Mouse (Mus musculus) limb, embryonic 13.5 days (tissue): Measurements from ENCODE around the gene Emc3. TPM values are rescaled to one million over a fixed set of nuclear protein-coding genes. Genes with fewer than 3 reads are reported as not detected.
A peak's percentile ranks its signal among the peaks of the same experiment; 100 is the strongest.

Source experiments
- ATAC-seq: fragments of 200-750 bp; cut with Nextera tagmentation; 2 replicates; pipeline ENCODE4 v1.8.0; 2017; ENCODE audit warnings: low read depth, moderate number of reproducible peaks, moderate TSS enrichment; ENCODE audit not compliant: low FRiP score
- H3K27ac ChIP-seq: fragments of 300-500 bp; sonication (generic); 2 replicates; pipeline ENCODE4 v1.5.1; 2015; ENCODE audit warnings: inconsistent platforms, mild to moderate bottlenecking, moderate library complexity
- H3K27me3 ChIP-seq: fragments of 300-500 bp; sonication (generic); 2 replicates; pipeline ENCODE4 v1.6.1; 2015; ENCODE audit warnings: mild to moderate bottlenecking, inconsistent platforms
- H3K36me3 ChIP-seq: fragments of 300-500 bp; sonication (generic); 2 replicates; pipeline ENCODE4 v1.6.1; 2015; ENCODE audit warnings: inconsistent platforms, mild to moderate bottlenecking, moderate library complexity
- H3K4me1 ChIP-seq: fragments of 300-500 bp; sonication (generic); 2 replicates; pipeline ENCODE4 v1.6.1; 2015; ENCODE audit warnings: inconsistent platforms
- H3K4me2 ChIP-seq: fragments of 300-500 bp; sonication (generic); replicated peaks from 2 replicates; pipeline ENCODE4 v1.6.1; 2015; ENCODE audit warnings: inconsistent platforms, mild to moderate bottlenecking, moderate library complexity
- H3K4me3 ChIP-seq: fragments of 300-500 bp; sonication (generic); 2 replicates; pipeline ENCODE4 v1.5.1; 2015; ENCODE audit warnings: moderate library complexity, mild to moderate bottlenecking, inconsistent platforms
- H3K9ac ChIP-seq: fragments of 300-500 bp; sonication (generic); 2 replicates; pipeline ENCODE4 v1.6.1; 2015; ENCODE audit warnings: mild to moderate bottlenecking, inconsistent platforms
- H3K9me3 ChIP-seq: fragments of 300-500 bp; sonication (generic); 2 replicates; pipeline ENCODE4 v1.6.1; 2016; ENCODE audit warnings: inconsistent platforms
- WGBS: fragments of 180-500 bp; shearing (Covaris S2); methylation state at CpG from one replicate; pipeline ENCODE4 v1.1.7; 2015; 5-methylcytosine and 5-hydroxymethylcytosine counted together
- polyA plus RNA-seq: library from polyadenylated mRNA; unstranded; fragments of >200 nt; fragmentation: Nextera tagmentation; extraction: Ambion mirVana; gene quantifications from 2 replicates; pipeline ENCODE4 v1.2.1, GENCODE M21; 2015

Emc3 gene
- polyA plus RNA-seq, 1 experiment from 2014 or later, result 94.0 TPM

DNA sequence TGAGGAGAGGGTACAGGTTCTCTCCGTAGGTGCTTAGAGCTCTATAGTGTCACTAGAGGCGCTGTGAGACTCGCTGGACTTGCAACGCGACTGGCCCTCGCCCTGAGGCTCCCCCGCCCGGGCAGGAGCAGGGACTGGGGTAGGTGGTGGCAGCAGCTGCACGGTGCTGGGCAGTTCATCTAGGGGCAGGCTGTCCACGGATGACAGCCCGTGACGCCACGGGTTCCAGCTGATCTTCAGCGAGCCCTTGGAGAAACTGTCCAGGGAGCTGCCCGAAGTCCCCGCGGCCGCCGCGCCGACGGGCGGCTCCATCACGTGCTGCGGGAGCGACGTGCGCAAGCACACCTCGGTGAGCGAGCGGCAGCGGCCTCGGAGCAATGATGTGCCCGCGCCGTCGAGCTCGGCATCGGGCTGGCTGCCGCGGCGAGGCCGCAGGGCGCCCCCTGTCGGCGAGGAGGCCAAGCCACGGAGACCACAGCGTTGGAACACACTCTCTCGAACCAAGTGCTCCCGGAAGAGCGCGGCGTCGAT is 37.1 kb downstream of the Emc3 start:
- WGBS, result 1% methylated on average over 53 of the region's 54 CpGs
- H3K27ac ChIP-seq, result no peak overlapping the region
- peaks cover 5% of the 10 kb centered on the region; the same call in 1 of the 2 replicates for H3K36me3 ChIP-seq
- peak; percentile 80 for ATAC-seq
- peaks cover 47% of the 10 kb centered on the region for H3K27me3 ChIP-seq
- peak overlapping the region; percentile 48 for H3K4me3 ChIP-seq
- peaks cover 12% of the 10 kb centered on the region for H3K4me1 ChIP-seq
- peak overlapping the region; percentile 68 for H3K4me2 ChIP-seq
- no peaks in the 10 kb centered on the region for H3K9me3 ChIP-seq
- H3K9ac ChIP-seq, result peak overlapping the region; percentile 62

DNA sequence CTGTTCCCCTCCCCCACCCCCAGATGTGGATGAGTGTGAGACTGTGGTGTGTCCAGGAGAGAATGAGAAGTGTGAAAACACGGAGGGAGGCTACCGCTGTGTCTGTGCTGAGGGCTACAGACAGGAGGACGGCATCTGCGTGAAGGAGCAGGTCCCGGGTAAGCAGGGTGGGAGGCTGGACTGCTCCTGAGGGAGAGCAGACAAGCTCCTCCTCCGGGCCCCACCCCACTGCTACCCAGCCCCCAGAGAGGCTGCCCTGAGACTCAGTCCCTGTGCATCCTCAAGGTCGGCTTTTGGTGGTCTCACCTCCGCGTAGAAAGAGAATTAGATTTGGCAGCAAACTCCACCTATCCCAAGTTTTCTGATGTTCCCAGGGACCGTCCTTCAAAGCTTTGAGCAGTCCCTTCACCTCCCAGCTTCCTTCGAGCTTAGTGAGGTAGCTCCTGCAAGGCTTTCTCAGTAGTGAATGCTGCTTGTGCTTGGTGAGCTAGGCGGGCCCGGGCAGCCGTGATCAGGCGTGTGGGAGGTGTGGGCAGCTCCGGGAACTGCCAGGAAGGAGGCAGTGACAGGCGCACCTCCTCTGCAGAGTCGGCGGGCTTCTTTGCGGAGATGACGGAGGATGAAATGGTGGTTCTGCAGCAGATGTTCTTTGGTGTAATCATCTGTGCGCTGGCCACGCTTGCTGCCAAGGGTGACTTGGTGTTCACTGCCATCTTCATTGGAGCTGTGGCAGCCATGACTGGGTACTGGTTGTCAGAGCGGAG is 39.2 kb downstream of the Emc3 start:
- WGBS, result 77% methylated on average over 24 of the region's 24 CpGs
- Histone ChIP-seq H3K36me3 (peaks cover 6% of the 10 kb centered on the region; the same call in 1 of the 2 replicates), H3K4me1 (peaks cover 17% of the 10 kb centered on the region), H3K27me3 (peaks cover 35% of the 10 kb centered on the region), H3K4me3 (no peak overlapping the region), H3K9ac (no peak overlapping the region), H3K4me2 (no peak overlapping the region), H3K27ac (no peak overlapping the region), H3K9me3 (no peaks in the 10 kb centered on the region)
- ATAC-seq, result no peak

GRCm38 (mm10) chr6:113489410-113489809 is 42.0 kb downstream of the Emc3 start:
- Histone ChIP-seq H3K27ac (no peak overlapping the region), H3K9me3 (no peaks in the 10 kb centered on the region), H3K4me3 (no peak overlapping the region), H3K27me3 (peaks cover 7% of the 10 kb centered on the region), H3K36me3 (peaks cover 6% of the 10 kb centered on the region; the same call in 1 of the 2 replicates), H3K9ac (no peak overlapping the region), H3K4me1 (peaks cover 14% of the 10 kb centered on the region), H3K4me2 (no peak overlapping the region)
- WGBS, result 93% methylated on average over 14 of the region's 14 CpGs
- no peak for ATAC-seq

GRCm38 (mm10) chr6:113487125-113487576 is 44.3 kb downstream of the Emc3 start:
- Histone ChIP-seq H3K9me3 (no peaks in the 10 kb centered on the region), H3K4me2 (no peak overlapping the region), H3K4me1 (peaks cover 24% of the 10 kb centered on the region), H3K9ac (no peak overlapping the region), H3K27me3 (peaks cover 9% of the 10 kb centered on the region), H3K27ac (no peak overlapping the region), H3K36me3 (peaks cover 6% of the 10 kb centered on the region; the same call in 1 of the 2 replicates), H3K4me3 (no peak overlapping the region)
- ATAC-seq, result no peak
- WGBS, result 15% methylated on average over 7 of the region's 7 CpGs

- Histone ChIP-seq H3K36me3 (no peaks in the 10 kb centered on the region; the same call in 1 of the 2 replicates), H3K4me3 (peak overlapping the region; percentile 50), H3K27ac (no peak overlapping the region), H3K27me3 (peaks cover 43% of the 10 kb centered on the region), H3K4me1 (peaks cover 24% of the 10 kb centered on the region), H3K9ac (peak overlapping the region; percentile 61), H3K4me2 (peak overlapping the region; percentile 78), H3K9me3 (no peaks in the 10 kb centered on the region)
- 9% methylated on average over 10 of the region's 10 CpGs for WGBS
- no peak for ATAC-seq
These were observed 47.7 kb downstream of the Emc3 start for GRCm38 (mm10) chr6:113483729-113484128.

GRCm38 (mm10) chr6:113483100-113483615 is 48.3 kb downstream of the Emc3 start, which contains the start of gene Creld1:
Gene Creld1 (plus strand): TSS chr6:113483297.
- 0% methylated on average over 26 of the region's 26 CpGs for WGBS
- Histone ChIP-seq H3K4me2 (peak within 1 kb of the TSS; percentile 78), H3K27me3 (peaks cover 45% of the 10 kb centered on the region), H3K9ac (peak within 1 kb of the TSS; percentile 61), H3K4me3 (peak within 1 kb of the TSS; percentile 50), H3K36me3 (no peaks in the 10 kb centered on the region; the same call in 1 of the 2 replicates), H3K27ac (no peak within 1 kb of the TSS), H3K4me1 (peaks cover 24% of the 10 kb centered on the region), H3K9me3 (no peaks in the 10 kb centered on the region)
- ATAC-seq, result peak; percentile 92

- Histone ChIP-seq H3K9ac (no peak overlapping the region), H3K4me3 (peak overlapping the region; percentile 50), H3K36me3 (no peaks in the 10 kb centered on the region), H3K9me3 (no peaks in the 10 kb centered on the region), H3K27ac (no peak overlapping the region), H3K27me3 (peaks cover 48% of the 10 kb centered on the region), H3K4me2 (peak overlapping the region; percentile 78), H3K4me1 (peaks cover 22% of the 10 kb centered on the region)
- 3% methylated on average over 65 of the region's 65 CpGs for WGBS
- ATAC-seq, result no peak; the same call in none of the 2 replicates
These were observed 48.9 kb downstream of the Emc3 start for GRCm38 (mm10) chr6:113482477-113483099.

DNA sequence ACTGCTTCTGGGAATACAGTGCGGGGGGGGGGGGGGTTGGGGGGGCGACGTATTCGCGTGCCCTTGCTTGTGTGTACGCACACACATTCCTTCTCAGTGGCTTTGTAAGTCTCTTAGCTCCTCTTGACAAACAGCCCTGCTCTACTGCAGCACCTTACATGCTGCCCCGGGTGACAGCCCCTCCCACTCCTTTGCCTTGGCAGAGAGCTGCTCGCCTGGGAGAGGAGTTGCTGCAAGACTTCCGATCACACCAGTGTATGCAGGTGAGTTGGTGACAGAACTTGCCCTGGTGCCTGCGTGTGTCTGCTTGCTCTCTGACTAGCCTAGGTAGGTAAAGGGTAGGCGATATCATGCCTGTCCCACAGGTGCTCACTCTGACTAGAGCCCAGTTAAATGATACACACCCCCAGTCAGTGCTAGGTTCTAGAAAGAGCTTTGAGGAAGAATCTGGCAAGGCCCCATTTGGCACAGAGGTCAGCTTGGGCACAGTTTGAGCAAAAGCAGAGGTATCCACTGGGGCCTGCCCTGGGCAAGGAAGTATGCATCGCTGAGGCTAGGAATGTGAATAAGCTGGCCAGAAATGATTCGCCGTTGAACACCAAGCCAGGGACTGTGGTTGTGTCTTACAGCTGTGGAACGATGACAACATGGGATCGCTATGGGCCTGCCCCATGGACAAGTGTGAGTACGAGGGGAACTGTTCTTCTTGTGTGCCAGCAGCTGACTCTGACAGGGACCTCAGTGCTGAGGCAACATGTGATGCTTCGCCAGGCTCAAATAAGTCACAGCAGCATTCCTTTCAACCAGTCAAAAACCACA is 50.7 kb downstream of the Emc3 start:
- Histone ChIP-seq H3K27ac (no peak overlapping the region), H3K36me3 (no peaks in the 10 kb centered on the region), H3K9ac (no peak overlapping the region), H3K27me3 (peaks cover 60% of the 10 kb centered on the region), H3K9me3 (no peaks in the 10 kb centered on the region), H3K4me3 (no peak overlapping the region), H3K4me1 (peaks cover 13% of the 10 kb centered on the region), H3K4me2 (no peak overlapping the region)
- ATAC-seq, result no peak
- WGBS, result 60% methylated on average over 18 of the region's 18 CpGs

DNA sequence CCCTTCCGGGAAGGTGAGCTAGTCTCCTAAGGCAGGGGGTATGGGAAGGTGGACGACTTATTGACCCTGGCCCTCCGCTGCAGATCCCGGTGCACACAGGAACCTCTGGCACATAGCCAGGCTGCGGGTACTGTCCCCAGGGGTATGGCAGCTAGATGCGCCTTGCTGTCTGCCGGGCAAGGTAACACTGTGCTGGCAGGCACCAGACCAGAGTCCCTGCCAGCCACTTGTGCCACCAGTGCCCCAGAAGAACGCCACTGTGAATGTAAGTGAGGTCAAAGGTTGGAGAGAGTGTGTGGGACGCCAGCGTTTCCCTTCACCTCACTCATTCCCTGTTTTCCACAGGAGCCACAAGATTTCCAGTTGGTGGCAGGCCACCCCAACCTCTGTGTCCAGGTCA is 52.5 kb downstream of the Emc3 start:
- 83% methylated on average over 10 of the region's 10 CpGs for WGBS

DNA sequence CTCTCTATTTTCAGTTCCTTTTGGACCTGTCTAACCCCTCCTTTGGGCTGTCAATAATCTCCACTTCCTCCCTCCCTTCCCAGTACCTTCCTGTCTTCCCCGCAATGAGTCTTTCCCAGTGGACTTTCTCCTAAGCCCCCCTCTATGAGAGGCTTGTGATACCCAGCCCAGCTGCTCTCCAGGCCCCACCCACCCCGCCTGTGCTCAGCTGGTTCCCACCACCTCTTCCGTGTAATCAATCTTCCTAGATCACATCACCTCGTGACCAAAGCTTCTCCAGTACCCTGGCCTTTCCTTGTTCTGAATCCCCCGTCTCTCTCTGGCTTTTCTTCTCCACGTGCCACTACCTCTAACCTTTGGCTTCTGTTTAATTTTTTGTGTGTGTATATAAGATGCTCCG is 54.1 kb downstream of the Emc3 start:
- ATAC-seq, result no peak
- Histone ChIP-seq H3K9ac (no peak overlapping the region), H3K4me2 (no peak overlapping the region), H3K4me3 (no peak overlapping the region), H3K27me3 (peaks cover 56% of the 10 kb centered on the region), H3K9me3 (no peaks in the 10 kb centered on the region), H3K4me1 (peaks cover under 1% of the 10 kb centered on the region), H3K27ac (no peak overlapping the region), H3K36me3 (no peaks in the 10 kb centered on the region)
- WGBS, result 39% methylated on average over 7 of the region's 7 CpGs

More for the DNA sequence above, 52.5 kb downstream of the Emc3 start:
- Histone ChIP-seq H3K4me2 (no peak overlapping the region), H3K4me3 (no peak overlapping the region), H3K9ac (no peak overlapping the region), H3K27ac (no peak overlapping the region), H3K4me1 (peaks cover 11% of the 10 kb centered on the region), H3K27me3 (peaks cover 60% of the 10 kb centered on the region), H3K9me3 (no peaks in the 10 kb centered on the region), H3K36me3 (no peaks in the 10 kb centered on the region)
- ATAC-seq, result no peak

- Histone ChIP-seq H3K4me2 (no peak overlapping the region), H3K27me3 (peaks cover 55% of the 10 kb centered on the region)
- WGBS, result 84% methylated on average over 6 of the region's 6 CpGs
These were observed 57.7 kb downstream of the Emc3 start for GRCm38 (mm10) chr6:113473715-113474114.

More at GRCm38 (mm10) chr6:113473715-113474114, 57.7 kb downstream of the Emc3 start:
- Histone ChIP-seq H3K9ac (no peak overlapping the region), H3K9me3 (no peaks in the 10 kb centered on the region), H3K4me1 (peaks cover 28% of the 10 kb centered on the region), H3K27ac (no peak overlapping the region), H3K36me3 (no peaks in the 10 kb centered on the region), H3K4me3 (no peak overlapping the region)
- ATAC-seq, result no peak
